Mouse (Mus musculus): ENCODE measurements around the gene Hacd3. TPM values are rescaled to one million over a fixed set of nuclear protein-coding genes. Genes with fewer than 3 reads are reported as not detected.
A peak's percentile ranks its signal among the peaks of the same experiment; 100 is the strongest.
"Not testable (repeated sequence)": the region's sequence is repeated elsewhere in the genome, so short reads cannot be mapped to it uniquely, and the experiment has no call there.

Hacd3 gene
- polyA plus RNA-seq, 1 experiment from 2014 or later: 91.3 TPM

- H3K27ac ChIP-seq: no peak overlapping the region
- no peak overlapping the region for H3K4me3 ChIP-seq
- H3K9me3 ChIP-seq: no peaks in the 10 kb centered on the region
- peaks cover 40% of the 10 kb centered on the region for H3K4me1 ChIP-seq
- WGBS: 87% methylated on average over 4 of the region's 4 CpGs
- H3K4me2 ChIP-seq: no peak overlapping the region
- no peaks in the 10 kb centered on the region for H3K27me3 ChIP-seq
- no peaks in the 10 kb centered on the region for H3K36me3 ChIP-seq
- no peak overlapping the region for H3K9ac ChIP-seq
- ATAC-seq (ENCODE audit: insufficient number of reproducible peaks, insufficient read depth, low FRiP score, low TSS enrichment, low read depth): no peak
These were observed 5.1 kb downstream of the Hacd3 start for GRCm38 (mm10) chr9:65016241-65016977.

- no peak for ATAC-seq (ENCODE audit: insufficient number of reproducible peaks, insufficient read depth, low FRiP score, low TSS enrichment, low read depth)
- Histone ChIP-seq H3K4me3 (no peak overlapping the region), H3K27ac (no peak overlapping the region; the same call in 1 of the 2 replicates), H3K4me2 (no peak overlapping the region), H3K4me1 (peaks cover 39% of the 10 kb centered on the region), H3K9ac (no peak overlapping the region), H3K9me3 (no peaks in the 10 kb centered on the region), H3K36me3 (0 out of 2 replicates have a peak, but pooled peaks cover 1% of the 10 kb centered on the region), H3K27me3 (no peaks in the 10 kb centered on the region)
- 74% methylated on average over 7 of the region's 7 CpGs for WGBS
These were observed 5.9 kb downstream of the Hacd3 start for GRCm38 (mm10) chr9:65015461-65016222.

GRCm38 (mm10) chr9:65011304-65011703, 10.2 kb downstream of the Hacd3 start:
- H3K27ac ChIP-seq: no peak overlapping the region
- H3K36me3 ChIP-seq: peaks cover 32% of the 10 kb centered on the region
- no peak for ATAC-seq (ENCODE audit: insufficient number of reproducible peaks, insufficient read depth, low FRiP score, low TSS enrichment, low read depth)
- H3K4me2 ChIP-seq: no peak overlapping the region
- H3K9me3 ChIP-seq: peaks cover 5% of the 10 kb centered on the region; the same call in 1 of the 2 replicates
- peaks cover 9% of the 10 kb centered on the region for H3K4me1 ChIP-seq
- no peak overlapping the region for H3K9ac ChIP-seq
- WGBS: 59% methylated on average over 6 of the region's 6 CpGs
- no peak overlapping the region for H3K4me3 ChIP-seq
- H3K27me3 ChIP-seq: no peaks in the 10 kb centered on the region

GRCm38 (mm10) chr9:65010632-65011031, 10.9 kb downstream of the Hacd3 start:
- H3K9me3 ChIP-seq: peaks cover 5% of the 10 kb centered on the region; the same call in 1 of the 2 replicates
- peaks cover 39% of the 10 kb centered on the region for H3K36me3 ChIP-seq
- H3K4me1 ChIP-seq: peaks cover 4% of the 10 kb centered on the region
- no peak overlapping the region for H3K4me3 ChIP-seq
- no peak for ATAC-seq (ENCODE audit: insufficient number of reproducible peaks, insufficient read depth, low FRiP score, low TSS enrichment, low read depth)
- no peak overlapping the region for H3K4me2 ChIP-seq
- 88% methylated on average over 8 of the region's 8 CpGs for WGBS
- no peaks in the 10 kb centered on the region for H3K27me3 ChIP-seq
- H3K9ac ChIP-seq: no peak overlapping the region
- H3K27ac ChIP-seq: no peak overlapping the region

- no peaks in the 10 kb centered on the region for H3K27me3 ChIP-seq
- H3K27ac ChIP-seq: no peak overlapping the region
- 94% methylated on average over 8 of the region's 8 CpGs for WGBS
- ATAC-seq (ENCODE audit: insufficient number of reproducible peaks, insufficient read depth, low FRiP score, low TSS enrichment, low read depth): no peak
- H3K4me1 ChIP-seq: no peaks in the 10 kb centered on the region
- peaks cover 76% of the 10 kb centered on the region for H3K36me3 ChIP-seq
- H3K9ac ChIP-seq: no peak overlapping the region
- H3K4me3 ChIP-seq: no peak overlapping the region
- H3K4me2 ChIP-seq: no peak overlapping the region
- H3K9me3 ChIP-seq: peaks cover 5% of the 10 kb centered on the region; the same call in 1 of the 2 replicates
These were observed 15.8 kb downstream of the Hacd3 start for GRCm38 (mm10) chr9:65005737-65006136.

GRCm38 (mm10) chr9:65001481-65001880, 20.0 kb downstream of the Hacd3 start:
- no peaks in the 10 kb centered on the region for H3K4me1 ChIP-seq
- no peak overlapping the region for H3K27ac ChIP-seq
- no peaks in the 10 kb centered on the region for H3K27me3 ChIP-seq
- peaks cover 79% of the 10 kb centered on the region for H3K36me3 ChIP-seq
- no peak for ATAC-seq (ENCODE audit: insufficient number of reproducible peaks, insufficient read depth, low FRiP score, low TSS enrichment, low read depth)
- H3K4me2 ChIP-seq: no peak overlapping the region
- no peak overlapping the region for H3K4me3 ChIP-seq
- H3K9me3 ChIP-seq: no peaks in the 10 kb centered on the region
- WGBS: 60% methylated on average over 4 of the region's 4 CpGs
- H3K9ac ChIP-seq: no peak overlapping the region

- H3K27ac ChIP-seq; H3K9me3 ChIP-seq; H3K9ac ChIP-seq; ATAC-seq (ENCODE audit: insufficient number of reproducible peaks, insufficient read depth, low FRiP score, low TSS enrichment, low read depth); H3K4me1 ChIP-seq; H3K27me3 ChIP-seq; H3K4me3 ChIP-seq; H3K4me2 ChIP-seq: not testable (repeated sequence)
- peaks cover 69% of the 10 kb centered on the region for H3K36me3 ChIP-seq
- 85% methylated on average over 1 of the region's 1 CpGs for WGBS
These were observed 26.0 kb downstream of the Hacd3 start for GRCm38 (mm10) chr9:64995464-64995863.

GRCm38 (mm10) chr9:64990291-64990690, 31.2 kb downstream of the Hacd3 start:
- H3K27me3 ChIP-seq: no peaks in the 10 kb centered on the region
- H3K36me3 ChIP-seq: peaks cover 70% of the 10 kb centered on the region
- no peak overlapping the region for H3K27ac ChIP-seq
- WGBS: 88% methylated on average over 7 of the region's 7 CpGs
- ATAC-seq (ENCODE audit: insufficient number of reproducible peaks, insufficient read depth, low FRiP score, low TSS enrichment, low read depth): no peak
- no peak overlapping the region for H3K9ac ChIP-seq
- H3K4me1 ChIP-seq: no peaks in the 10 kb centered on the region
- no peak overlapping the region for H3K4me3 ChIP-seq
- no peaks in the 10 kb centered on the region for H3K9me3 ChIP-seq
- H3K4me2 ChIP-seq: no peak overlapping the region

GRCm38 (mm10) chr9:64988443-64988842, 33.0 kb downstream of the Hacd3 start:
- Histone ChIP-seq H3K36me3 (peaks cover 76% of the 10 kb centered on the region), H3K4me3 (no peak overlapping the region), H3K27me3 (no peaks in the 10 kb centered on the region), H3K27ac (no peak overlapping the region), H3K9ac (no peak overlapping the region), H3K4me2 (no peak overlapping the region), H3K4me1 (no peaks in the 10 kb centered on the region), H3K9me3 (no peaks in the 10 kb centered on the region)
- WGBS: 85% methylated on average over 6 of the region's 6 CpGs
- no peak for ATAC-seq (ENCODE audit: insufficient number of reproducible peaks, insufficient read depth, low FRiP score, low TSS enrichment, low read depth)

GRCm38 (mm10) chr9:64987651-64988050, 33.8 kb downstream of the Hacd3 start:
- no peak for ATAC-seq (ENCODE audit: insufficient number of reproducible peaks, insufficient read depth, low FRiP score, low TSS enrichment, low read depth)
- H3K4me1 ChIP-seq: no peaks in the 10 kb centered on the region
- no peaks in the 10 kb centered on the region for H3K9me3 ChIP-seq
- no peak overlapping the region for H3K4me2 ChIP-seq
- no peak overlapping the region for H3K4me3 ChIP-seq
- H3K9ac ChIP-seq: no peak overlapping the region
- WGBS: 91% methylated on average over 2 of the region's 2 CpGs
- H3K27ac ChIP-seq: no peak overlapping the region
- H3K27me3 ChIP-seq: no peaks in the 10 kb centered on the region
- peaks cover 81% of the 10 kb centered on the region for H3K36me3 ChIP-seq

- H3K27ac ChIP-seq: no peak overlapping the region
- peak overlapping the region; percentile 36; the same call in 1 of the 2 replicates for H3K9ac ChIP-seq
- ATAC-seq (ENCODE audit: insufficient number of reproducible peaks, insufficient read depth, low FRiP score, low TSS enrichment, low read depth): no peak
- H3K4me3 ChIP-seq: no peak overlapping the region
- peaks cover 88% of the 10 kb centered on the region for H3K36me3 ChIP-seq
- no peaks in the 10 kb centered on the region for H3K4me1 ChIP-seq
- 85% methylated on average over 9 of the region's 9 CpGs for WGBS
- no peaks in the 10 kb centered on the region for H3K9me3 ChIP-seq
- no peak overlapping the region for H3K4me2 ChIP-seq
- no peaks in the 10 kb centered on the region for H3K27me3 ChIP-seq
These were observed 35.7 kb downstream of the Hacd3 start for GRCm38 (mm10) chr9:64985807-64986206.
